Mouse (Mus musculus): ENCODE measurements around the gene Txlnb.
"Not testable (repeated sequence)": the region's sequence is repeated elsewhere in the genome, so short reads cannot be mapped to it uniquely, and the experiment has no call there.

DNA sequence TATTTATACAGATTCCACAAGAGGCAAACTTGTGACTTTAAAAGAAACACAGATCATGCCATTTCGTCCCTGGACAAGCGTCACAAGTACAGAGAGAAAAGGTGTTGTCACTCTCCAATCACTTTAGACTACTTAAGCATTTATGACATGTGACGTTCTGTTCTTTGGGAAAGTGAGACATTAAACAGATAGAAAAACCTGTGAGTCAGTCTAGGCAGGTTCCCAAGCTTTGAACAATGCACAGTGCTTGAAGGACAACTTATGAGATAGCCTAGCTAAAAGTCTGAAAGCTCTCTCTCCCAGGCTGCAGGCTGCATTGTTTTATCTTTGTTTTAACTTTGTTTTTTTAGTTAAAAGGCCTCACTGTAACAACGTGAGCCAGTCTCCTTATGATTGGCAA, 19.3 kb upstream of the Txlnb start:
- not testable (repeated sequence) for TF ChIP-seq POLR2A (IDR thresholded peaks at IDR 0.05; ENCODE audit: borderline replicate concordance, extremely low read depth, low read depth, low read length); CTCF (IDR thresholded peaks at IDR 0.05; ENCODE audit: insufficient read depth, low read length)

Data from lung, adult 2 months (tissue).